Mouse (Mus musculus) midbrain, embryonic 14.5 days (tissue): ENCODE data around the gene H1fnt. TPM values are rescaled to one million over a fixed set of nuclear protein-coding genes. Genes with fewer than 3 reads are reported as not detected.

Experiments used
- ATAC-seq: fragments of 200-750 bp; cut with Nextera tagmentation; 2 replicates; pipeline ENCODE4 v1.8.0; 2017; ENCODE audit warnings: moderate number of reproducible peaks, moderate library complexity; ENCODE audit not compliant: low FRiP score, low TSS enrichment
- DNase-seq: peaks from one replicate; pipeline ENCODE4 v3.0.0-alpha.2; 2015
- H3K27ac ChIP-seq: fragments of 300-500 bp; sonication (generic); replicated peaks from 2 replicates; pipeline ENCODE4 v1.5.1; 2014; ENCODE audit warnings: mild to moderate bottlenecking, low read depth, low read length, moderate library complexity
- H3K27me3 ChIP-seq: fragments of 300-500 bp; sonication (generic); 2 replicates; pipeline ENCODE4 v1.6.1; 2014; ENCODE audit warnings: low read length, control low read depth, mixed read lengths; ENCODE audit not compliant: control insufficient read depth, insufficient read depth
- H3K36me3 ChIP-seq: fragments of 300-500 bp; sonication (generic); 2 replicates; pipeline ENCODE4 v1.6.1; 2014; ENCODE audit warnings: low read length, control low read depth; ENCODE audit not compliant: control insufficient read depth, insufficient read depth
- H3K4me1 ChIP-seq: fragments of 300-500 bp; sonication (generic); 2 replicates; pipeline ENCODE4 v1.6.1; 2014; ENCODE audit warnings: mild to moderate bottlenecking, antibody characterized with exemption, low read length, control low read depth; ENCODE audit not compliant: control insufficient read depth, insufficient read depth
- H3K4me2 ChIP-seq: fragments of 300-500 bp; sonication (generic); 2 replicates; pipeline ENCODE4 v1.6.1; 2014; ENCODE audit warnings: mild to moderate bottlenecking, low read length, moderate library complexity
- H3K4me3 ChIP-seq: fragments of 300-500 bp; sonication (generic); replicated peaks from 2 replicates; pipeline ENCODE4 v1.5.1; 2014; ENCODE audit warnings: low read depth, low read length
- H3K9ac ChIP-seq: fragments of 300-500 bp; sonication (generic); replicated peaks from 2 replicates; pipeline ENCODE4 v1.6.1; 2014; ENCODE audit warnings: mild to moderate bottlenecking, low read length, moderate library complexity
- H3K9me3 ChIP-seq: fragments of 300-500 bp; sonication (generic); 2 replicates; pipeline ENCODE4 v1.6.1; 2016; ENCODE audit warnings: low read length, control low read depth, mixed read lengths; ENCODE audit not compliant: control insufficient read depth
- WGBS: fragments of 180-500 bp; shearing (Covaris S2); extraction: QIAGEN DNeasy Blood & Tissue Kit; methylation state at CpG from one replicate; pipeline ENCODE4 v1.1.7; 2014; 5-methylcytosine and 5-hydroxymethylcytosine counted together
- polyA plus RNA-seq: library from polyadenylated mRNA; unstranded; fragments of >200 nt; fragmentation: Nextera tagmentation; extraction: Ambion mirVana; gene quantifications from 2 replicates; pipeline ENCODE4 v1.2.1, GENCODE M21; 2014

H1fnt gene
- polyA plus RNA-seq, 1 experiment from 2014 or later: not detected

GRCm38 (mm10) chr15:98226096-98226495, 31.0 kb downstream of the H1fnt start:
- Histone ChIP-seq H3K9me3 (no peaks in the 10 kb centered on the region), H3K4me3 (no peak overlapping the region), H3K27ac (no peak overlapping the region), H3K4me2 (no peak overlapping the region), H3K4me1 (no peaks in the 10 kb centered on the region), H3K36me3 (no peaks in the 10 kb centered on the region), H3K27me3 (no peaks in the 10 kb centered on the region), H3K9ac (no peak overlapping the region)
- no peak for DNase-seq
- WGBS: 63% methylated on average over 7 of the region's 7 CpGs
- no peak for ATAC-seq

DNA sequence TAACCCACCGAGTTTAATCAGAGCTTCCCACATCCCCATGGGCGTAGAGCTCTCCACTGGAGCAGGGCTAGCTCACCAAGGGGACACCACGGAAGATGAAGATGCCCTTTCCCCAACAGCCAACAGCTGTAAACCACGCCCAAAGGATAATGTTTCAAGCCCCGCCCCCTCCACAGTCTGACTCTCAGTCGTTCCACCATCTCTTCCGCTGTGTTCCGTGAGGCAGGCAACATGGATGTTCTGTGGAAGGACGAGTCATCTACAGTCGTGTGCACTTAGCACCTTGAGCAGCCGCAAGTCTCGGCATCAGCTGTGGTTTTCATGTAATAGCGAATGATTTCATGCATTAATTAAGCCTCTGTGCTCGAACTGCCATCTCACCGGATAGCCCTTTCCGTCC, 31.5 kb downstream of the H1fnt start:
- Histone ChIP-seq H3K36me3 (no peaks in the 10 kb centered on the region), H3K27me3 (no peaks in the 10 kb centered on the region), H3K4me3 (no peak overlapping the region), H3K4me1 (no peaks in the 10 kb centered on the region), H3K9me3 (no peaks in the 10 kb centered on the region), H3K27ac (no peak overlapping the region), H3K9ac (no peak overlapping the region), H3K4me2 (no peak overlapping the region)
- DNase-seq (peak; percentile 0), ATAC-seq (no peak)
- 46% methylated on average over 16 of the region's 16 CpGs for WGBS

GRCm38 (mm10) chr15:98222377-98222776, 34.7 kb downstream of the H1fnt start:
- Histone ChIP-seq H3K4me3 (no peak overlapping the region), H3K9me3 (no peaks in the 10 kb centered on the region), H3K27ac (no peak overlapping the region), H3K9ac (no peak overlapping the region), H3K27me3 (no peaks in the 10 kb centered on the region), H3K4me1 (no peaks in the 10 kb centered on the region), H3K36me3 (no peaks in the 10 kb centered on the region), H3K4me2 (no peak overlapping the region)
- ATAC-seq (no peak), DNase-seq (no peak)

DNA sequence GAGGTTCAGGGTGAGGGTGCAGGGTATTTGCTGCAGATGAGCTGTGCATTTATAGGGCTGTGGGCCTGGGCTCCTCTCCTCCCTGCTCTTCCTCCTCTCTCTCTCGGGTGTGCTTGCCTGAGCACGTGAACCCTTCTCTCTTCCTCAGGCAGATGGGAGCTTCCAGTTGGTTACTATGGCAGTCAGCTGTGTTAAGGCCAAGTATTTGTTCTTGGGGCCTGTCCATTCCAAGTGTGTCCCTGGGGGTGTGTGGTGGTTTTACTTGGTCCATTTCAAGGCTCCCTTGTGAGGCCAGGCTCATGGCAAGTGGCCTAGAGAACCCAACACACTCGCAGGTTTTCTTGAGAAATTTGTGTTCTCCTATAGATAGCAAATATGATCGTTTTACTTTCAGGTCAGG, 36.2 kb downstream of the H1fnt start, which contains the start of the genes Gm44579 and Olfr287:
TSS of gene Gm44579 (minus strand) at position 101 of the 400 bp plus-strand sequence.
TSS of gene Olfr287 (minus strand) at position 180 of the 400 bp plus-strand sequence.
- Histone ChIP-seq H3K9me3 (no peaks in the 10 kb centered on the region), H3K27me3 (no peaks in the 10 kb centered on the region), H3K4me1 (no peaks in the 10 kb centered on the region), H3K4me2 (no peak within 1 kb of the TSS), H3K27ac (no peak within 1 kb of the TSS), H3K36me3 (no peaks in the 10 kb centered on the region), H3K4me3 (no peak within 1 kb of the TSS), H3K9ac (no peak within 1 kb of the TSS)
- ATAC-seq: no peak
- DNase-seq: no peak
- WGBS: 63% methylated on average over 4 of the region's 4 CpGs

DNA sequence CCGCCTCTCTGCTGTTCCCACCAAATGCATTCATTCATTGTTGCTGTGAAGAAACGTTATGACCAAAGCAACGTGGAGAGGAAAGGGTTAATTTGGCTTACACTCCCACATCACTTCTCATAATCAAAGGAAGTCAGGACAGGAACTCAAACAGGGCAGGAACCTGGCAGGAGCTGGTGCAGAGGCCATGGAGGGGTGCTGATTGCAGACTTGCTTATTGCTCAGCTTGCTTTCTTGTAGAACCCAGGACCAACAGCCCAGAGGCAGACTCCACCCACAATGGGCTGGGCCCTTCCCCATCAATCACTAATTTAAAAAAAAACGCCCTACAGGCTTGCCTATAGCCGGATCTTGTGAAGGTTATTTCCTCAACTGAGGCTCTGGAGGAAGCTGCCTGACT, 43.0 kb downstream of the H1fnt start:
- H3K36me3 ChIP-seq: no peaks in the 10 kb centered on the region
- no peaks in the 10 kb centered on the region for H3K4me1 ChIP-seq
- no peak overlapping the region for H3K4me2 ChIP-seq
- no peaks in the 10 kb centered on the region for H3K9me3 ChIP-seq
- no peak overlapping the region for H3K4me3 ChIP-seq
- H3K27ac ChIP-seq: no peak overlapping the region
- DNase-seq: no peak
- no peak for ATAC-seq
- H3K9ac ChIP-seq: no peak overlapping the region
- WGBS: 79% methylated on average over 5 of the region's 5 CpGs
- no peaks in the 10 kb centered on the region for H3K27me3 ChIP-seq

DNA sequence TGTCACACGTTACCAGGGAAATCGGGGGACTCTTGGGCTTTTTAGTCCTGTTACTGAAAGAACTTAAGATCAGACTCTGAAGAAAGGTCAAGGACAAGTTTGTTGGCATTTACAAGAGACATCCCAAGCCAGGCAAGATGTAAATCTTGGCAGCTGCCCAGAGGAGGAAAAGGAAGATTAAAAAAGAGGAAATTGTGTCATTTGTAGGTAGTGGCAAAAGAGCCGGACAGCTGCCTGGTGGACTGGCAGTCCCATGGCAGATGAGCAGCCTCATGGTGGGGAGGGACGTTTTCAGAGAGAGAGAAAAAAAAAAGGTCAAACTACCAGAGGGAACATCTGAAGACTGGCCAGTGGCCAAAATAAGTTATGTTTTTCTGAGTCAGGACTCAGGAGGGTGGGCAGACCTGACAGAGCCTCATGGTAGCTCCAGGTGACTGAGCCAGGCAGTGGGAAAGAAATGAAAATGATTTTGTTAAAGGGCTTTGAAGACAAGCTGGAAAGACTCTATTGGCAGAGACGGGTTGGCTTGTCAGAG, 43.7 kb downstream of the H1fnt start:
- Histone ChIP-seq H3K9me3 (no peaks in the 10 kb centered on the region), H3K27ac (no peak overlapping the region), H3K27me3 (no peaks in the 10 kb centered on the region), H3K36me3 (no peaks in the 10 kb centered on the region), H3K9ac (no peak overlapping the region), H3K4me2 (no peak overlapping the region), H3K4me3 (no peak overlapping the region), H3K4me1 (no peaks in the 10 kb centered on the region)
- no peak for ATAC-seq
- no peak for DNase-seq
- 82% methylated on average over 5 of the region's 5 CpGs for WGBS

DNA sequence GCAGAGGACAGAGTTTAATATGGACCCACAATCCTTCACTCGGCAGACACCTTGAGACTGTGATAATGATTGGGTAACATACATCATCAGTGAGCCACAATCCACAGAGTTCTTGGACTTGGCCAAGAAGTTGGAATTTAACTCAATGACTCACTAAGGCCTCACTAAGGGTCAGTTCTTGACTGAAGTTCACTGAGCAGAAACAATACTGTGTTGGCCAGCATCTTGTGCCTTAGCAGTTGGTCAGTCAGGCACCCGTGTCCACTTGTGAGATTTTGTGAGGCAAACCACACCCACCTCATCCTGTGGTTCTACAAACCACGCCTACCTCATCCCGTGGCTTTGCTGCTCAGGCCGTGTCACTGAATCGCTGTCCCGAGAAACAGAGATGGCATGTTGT, 47.4 kb downstream of the H1fnt start:
- no peak overlapping the region for H3K4me3 ChIP-seq
- no peak overlapping the region for H3K27ac ChIP-seq
- 87% methylated on average over 7 of the region's 7 CpGs for WGBS
- no peak overlapping the region for H3K4me2 ChIP-seq
- no peaks in the 10 kb centered on the region for H3K36me3 ChIP-seq
- no peak for ATAC-seq
- no peaks in the 10 kb centered on the region for H3K27me3 ChIP-seq
- H3K9ac ChIP-seq: no peak overlapping the region
- no peaks in the 10 kb centered on the region for H3K9me3 ChIP-seq
- no peak for DNase-seq
- H3K4me1 ChIP-seq: no peaks in the 10 kb centered on the region

Other genes with a start within 250 kb of the H1fnt start
- gene Pfkm, start 164.7 kb downstream of the H1fnt start, polyA plus RNA-seq: 72.4 and 80.5 TPM in 2 replicates
- 26.1 and 27.2 TPM in 2 replicates for gene Senp1, start 163.5 kb downstream of the H1fnt start, polyA plus RNA-seq
- 65.9 and 71.8 TPM in 2 replicates for gene Asb8, start 91.7 kb downstream of the H1fnt start, polyA plus RNA-seq
- gene Ccdc184, start 90.1 kb downstream of the H1fnt start, polyA plus RNA-seq: 98.5 and 102 TPM in 2 replicates
- not detected in 2 replicates for gene Olfr288, start 61.8 kb downstream of the H1fnt start, polyA plus RNA-seq
- not detected in 2 replicates for gene Gm44579, start 36.3 kb downstream of the H1fnt start, polyA plus RNA-seq
- 0.17 TPM in 1 of 2 replicates, not detected in the other for gene Olfr287, start 36.2 kb downstream of the H1fnt start, polyA plus RNA-seq
- not detected in 2 replicates for gene Olfr286, start 22.8 kb downstream of the H1fnt start, polyA plus RNA-seq
- gene Zfp641, start 38.9 kb upstream of the H1fnt start, polyA plus RNA-seq: 7.9 and 11.7 TPM in 2 replicates
- not detected in 2 replicates for gene Olfr285, start 60.1 kb upstream of the H1fnt start, polyA plus RNA-seq
- gene Olfr284, start 83.7 kb upstream of the H1fnt start, polyA plus RNA-seq: 0.40 TPM in 1 of 2 replicates, not detected in the other
- gene Olfr283, start 123.7 kb upstream of the H1fnt start, polyA plus RNA-seq: not detected in 2 replicates
- gene Olfr282, start 173.9 kb upstream of the H1fnt start, polyA plus RNA-seq: not detected in 2 replicates
- not detected in 2 replicates for gene Olfr281, start 195.3 kb upstream of the H1fnt start, polyA plus RNA-seq
- gene OR5BS1P, start 212.6 kb upstream of the H1fnt start, polyA plus RNA-seq: not detected in 2 replicates
- gene Lalba, start 225.4 kb upstream of the H1fnt start, polyA plus RNA-seq: not detected in 2 replicates
- gene Olfr279, start 235.1 kb upstream of the H1fnt start, polyA plus RNA-seq: not detected in 2 replicates